Mouse (Mus musculus) bone marrow, adult 2 months (tissue): Measurements from ENCODE around the gene Mns1.

Experiments used
- CTCF ChIP-seq: fragments of 200-500 bp; IDR thresholded peaks from 2 replicates; pipeline ENCODE4 v1.5.1; 2011; ENCODE audit warnings: low read length, control low read depth; ENCODE audit not compliant: control insufficient read depth, insufficient read depth
- POLR2A ChIP-seq: fragments of 200-500 bp; IDR thresholded peaks from 2 replicates; pipeline ENCODE4 v1.6.1; 2011; ENCODE audit warnings: low read depth, mild to moderate bottlenecking, control low read depth, low read length, borderline replicate concordance; ENCODE audit not compliant: control insufficient read depth

DNA sequence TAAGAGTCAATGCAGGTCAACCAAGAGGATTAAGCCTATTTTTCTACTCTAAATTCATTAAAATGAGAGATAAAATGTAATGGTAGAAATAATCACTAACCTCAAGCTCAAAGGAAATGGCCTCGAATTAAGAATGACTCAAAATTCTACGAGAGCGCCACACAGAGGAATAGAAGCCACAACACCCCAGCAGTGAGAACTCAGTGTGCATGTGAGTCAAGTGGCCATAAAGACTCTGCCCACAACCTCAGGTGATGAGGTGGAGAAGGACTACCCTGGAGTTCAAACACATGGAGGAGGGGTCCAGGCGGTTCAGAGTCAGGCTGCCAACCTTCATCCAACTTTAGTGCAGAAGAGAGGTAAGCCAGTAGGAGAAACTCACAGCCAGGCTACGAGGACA, 51.3 kb downstream of the Mns1 start:
- TF ChIP-seq CTCF, result no peak
- no peak for TF ChIP-seq POLR2A
